In genomic region chr15:96377263-96377662, GRCm38 (mm10) we compare ENCODE assay signal across 8 mouse cellular contexts.
DNase-seq lines count a peak whose midpoint lies in the region; ATAC-seq lines count a peak whose summit lies in the region.

No protein-coding gene starts in this region.

- H3K27ac ChIP-seq in kidney, embryonic 16.5 days (ENCODE audit: low read length): no peak overlapping the region
- no peak overlapping the region; the same call in 1 of the 2 replicates for H3K27ac ChIP-seq in embryonic facial prominence, embryonic 14.5 days (replicated peaks; ENCODE audit: low read depth, low read length)
- H3K27ac ChIP-seq in neural tube, embryonic 15.5 days (replicated peaks): no peak overlapping the region
- H3K27ac ChIP-seq in hindbrain, embryonic 13.5 days: no peak overlapping the region

- 87% methylated on average over 5 of the region's 5 CpGs for WGBS in kidney, embryonic 16.5 days
- WGBS in embryonic facial prominence, embryonic 14.5 days: 68% methylated on average over 5 of the region's 5 CpGs
- WGBS in neural tube, embryonic 15.5 days: 84% methylated on average over 5 of the region's 5 CpGs
- WGBS in hindbrain, embryonic 13.5 days: 86% methylated on average over 5 of the region's 5 CpGs

- no peak for ATAC-seq in kidney, embryonic 16.5 days (ENCODE audit: low FRiP score, low TSS enrichment)
- ATAC-seq in embryonic facial prominence, embryonic 14.5 days (ENCODE audit: low read depth): peak; percentile 68; the same call in 1 of the 2 replicates
- no peak for ATAC-seq in neural tube, embryonic 15.5 days (ENCODE audit: low FRiP score)
- no peak for ATAC-seq in hindbrain, embryonic 13.5 days (ENCODE audit: low FRiP score)

- peak; percentile 11 for DNase-seq in kidney, adult 9 months
- DNase-seq in adipocyte (ENCODE audit: low spot score): peak; percentile 63
- peak; percentile 67 for DNase-seq in embryonic facial prominence, embryonic 14.5 days (ENCODE audit: low spot score)
- DNase-seq in lung, postnatal 10 days: peak; percentile 46
- no peak for DNase-seq in kidney, adult 18-20 months

- no peaks in the 10 kb centered on the region for H3K9me3 ChIP-seq in kidney, embryonic 16.5 days (ENCODE audit: low read length)
- no peaks in the 10 kb centered on the region for H3K9me3 ChIP-seq in embryonic facial prominence, embryonic 14.5 days (ENCODE audit: control insufficient read depth, low read length)
- no peaks in the 10 kb centered on the region for H3K9me3 ChIP-seq in neural tube, embryonic 15.5 days (replicated peaks)
- no peaks in the 10 kb centered on the region for H3K9me3 ChIP-seq in hindbrain, embryonic 13.5 days

- peaks cover 25% of the 10 kb centered on the region for H3K36me3 ChIP-seq in kidney, embryonic 16.5 days (ENCODE audit: insufficient read depth, low read length)
- peaks cover 67% of the 10 kb centered on the region for H3K36me3 ChIP-seq in embryonic facial prominence, embryonic 14.5 days (ENCODE audit: control insufficient read depth, insufficient read depth, low read length)
- H3K36me3 ChIP-seq in neural tube, embryonic 15.5 days: peaks cover 18% of the 10 kb centered on the region
- H3K36me3 ChIP-seq in hindbrain, embryonic 13.5 days: peaks cover 51% of the 10 kb centered on the region

- no peaks in the 10 kb centered on the region for H3K4me1 ChIP-seq in kidney, embryonic 16.5 days (ENCODE audit: insufficient read depth, low read length)
- H3K4me1 ChIP-seq in embryonic facial prominence, embryonic 14.5 days (ENCODE audit: control insufficient read depth, insufficient read depth, low read length): peaks cover 8% of the 10 kb centered on the region; the same call in 1 of the 2 replicates
- H3K4me1 ChIP-seq in neural tube, embryonic 15.5 days: 0 out of 2 replicates have a peak, but pooled peaks cover 3% of the 10 kb centered on the region
- H3K4me1 ChIP-seq in hindbrain, embryonic 13.5 days (replicated peaks): no peaks in the 10 kb centered on the region

- no peak overlapping the region for H3K9ac ChIP-seq in kidney, embryonic 16.5 days (replicated peaks; ENCODE audit: low read length)
- no peak overlapping the region for H3K9ac ChIP-seq in embryonic facial prominence, embryonic 14.5 days (ENCODE audit: low read depth, low read length)
- H3K9ac ChIP-seq in neural tube, embryonic 15.5 days (replicated peaks): no peak overlapping the region
- H3K9ac ChIP-seq in hindbrain, embryonic 13.5 days: no peak overlapping the region

- H3K4me2 ChIP-seq in kidney, embryonic 16.5 days (replicated peaks; ENCODE audit: low read depth, low read length): no peak overlapping the region
- H3K4me2 ChIP-seq in embryonic facial prominence, embryonic 14.5 days (ENCODE audit: low read depth, low read length): no peak overlapping the region
- H3K4me2 ChIP-seq in neural tube, embryonic 15.5 days: no peak overlapping the region
- no peak overlapping the region for H3K4me2 ChIP-seq in hindbrain, embryonic 13.5 days

- no peaks in the 10 kb centered on the region for H3K27me3 ChIP-seq in kidney, embryonic 16.5 days (ENCODE audit: insufficient read depth, low read length)
- H3K27me3 ChIP-seq in embryonic facial prominence, embryonic 14.5 days (replicated peaks; ENCODE audit: control insufficient read depth, insufficient read depth, low read length): no peaks in the 10 kb centered on the region
- no peaks in the 10 kb centered on the region for H3K27me3 ChIP-seq in neural tube, embryonic 15.5 days (replicated peaks)
- H3K27me3 ChIP-seq in hindbrain, embryonic 13.5 days: no peaks in the 10 kb centered on the region

- H3K4me3 ChIP-seq in kidney, embryonic 16.5 days (ENCODE audit: low read length): no peak overlapping the region
- H3K4me3 ChIP-seq in embryonic facial prominence, embryonic 14.5 days (ENCODE audit: low read depth, low read length): no peak overlapping the region
- no peak overlapping the region for H3K4me3 ChIP-seq in neural tube, embryonic 15.5 days (replicated peaks)
- H3K4me3 ChIP-seq in hindbrain, embryonic 13.5 days: no peak overlapping the region
